Mouse (Mus musculus) heart, embryonic 13.5 days (tissue): Measurements from ENCODE around the gene Sox18. TPM values are rescaled to one million over a fixed set of nuclear protein-coding genes. Genes with fewer than 3 reads are reported as not detected.

ENCODE experiments used
- ATAC-seq: fragments of 200-750 bp; cut with Nextera tagmentation; 2 replicates; pipeline ENCODE4 v1.8.0; 2017; ENCODE audit warnings: moderate TSS enrichment; ENCODE audit not compliant: insufficient number of reproducible peaks, low FRiP score, low TSS enrichment; ENCODE audit errors: extremely low read depth
- H3K27ac ChIP-seq: fragments of 300-500 bp; sonication (generic); replicated peaks from 2 replicates; pipeline ENCODE4 v1.5.1; 2015; ENCODE audit warnings: moderate library complexity, mild to moderate bottlenecking, inconsistent platforms
- H3K27me3 ChIP-seq: fragments of 300-500 bp; sonication (generic); replicated peaks from 2 replicates; pipeline ENCODE4 v1.6.1; 2015; ENCODE audit warnings: mild to moderate bottlenecking, inconsistent platforms
- H3K36me3 ChIP-seq: fragments of 300-500 bp; sonication (generic); 2 replicates; pipeline ENCODE4 v1.6.1; 2015; ENCODE audit warnings: mild to moderate bottlenecking, inconsistent platforms
- H3K4me1 ChIP-seq: fragments of 300-500 bp; sonication (generic); 2 replicates; pipeline ENCODE4 v1.6.1; 2015; ENCODE audit warnings: inconsistent platforms
- H3K4me2 ChIP-seq: fragments of 300-500 bp; sonication (generic); 2 replicates; pipeline ENCODE4 v1.6.1; 2015; ENCODE audit warnings: inconsistent platforms, mild to moderate bottlenecking, moderate library complexity
- H3K4me3 ChIP-seq: fragments of 300-500 bp; sonication (generic); 2 replicates; pipeline ENCODE4 v1.5.1; 2015; ENCODE audit warnings: moderate library complexity, mild to moderate bottlenecking, inconsistent platforms
- H3K9ac ChIP-seq: fragments of 300-500 bp; sonication (generic); 2 replicates; pipeline ENCODE4 v1.6.1; 2015; ENCODE audit warnings: inconsistent platforms, mild to moderate bottlenecking, moderate library complexity
- H3K9me3 ChIP-seq: fragments of 300-500 bp; sonication (generic); 2 replicates; pipeline ENCODE4 v1.6.1; 2016; ENCODE audit warnings: inconsistent platforms
- WGBS: fragments of 180-500 bp; shearing (Covaris S2); methylation state at CpG from one replicate; pipeline ENCODE4 v1.1.7; 2015; ENCODE audit warnings: mixed read lengths; 5-methylcytosine and 5-hydroxymethylcytosine counted together
- polyA plus RNA-seq: library from polyadenylated mRNA; unstranded; fragments of >200 nt; fragmentation: Nextera tagmentation; extraction: Ambion mirVana; gene quantifications from 2 replicates; pipeline ENCODE4 v1.2.1, GENCODE M21; 2015

Gene Sox18
- polyA plus RNA-seq, 1 experiment from 2014 or later, result 34.7 TPM

DNA sequence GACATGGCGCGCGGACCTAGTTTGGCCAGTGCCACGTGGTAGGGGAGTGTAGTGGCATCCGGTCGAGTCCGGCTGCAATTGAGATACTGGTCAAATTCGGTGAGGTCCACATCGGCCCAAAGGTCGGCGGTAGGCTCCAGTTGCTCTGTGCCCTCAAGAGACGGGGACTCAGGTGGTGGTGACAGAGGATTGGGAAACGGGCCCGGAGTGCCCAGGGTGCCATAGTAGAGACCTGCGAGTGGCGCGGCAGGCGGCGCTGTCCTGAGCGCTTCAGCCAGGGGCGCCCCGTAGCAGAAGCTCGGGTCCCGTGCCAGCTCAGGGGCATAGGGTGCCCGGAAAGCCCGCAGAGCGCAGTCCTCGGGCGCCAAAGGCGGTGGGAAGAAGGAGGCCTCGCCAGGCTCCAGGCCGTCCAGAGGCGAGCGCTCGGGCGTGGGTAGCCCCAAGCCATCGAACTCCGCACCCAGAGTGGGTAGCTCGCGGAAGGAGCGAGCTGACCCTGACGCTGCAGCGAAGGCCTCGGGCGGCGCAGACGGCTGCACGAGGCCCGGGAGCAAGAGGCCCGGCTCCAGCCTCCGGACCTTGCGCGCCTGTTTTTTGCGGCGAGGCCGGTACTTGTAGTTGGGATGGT, 1.0 kb downstream of the Sox18 start:
- ATAC-seq, result no peak
- peaks cover 80% of the 10 kb centered on the region for H3K27me3 ChIP-seq
- peak overlapping the region; percentile 79 for H3K4me2 ChIP-seq
- no peaks in the 10 kb centered on the region for H3K9me3 ChIP-seq
- H3K4me1 ChIP-seq, result peaks cover 22% of the 10 kb centered on the region
- H3K4me3 ChIP-seq, result peak overlapping the region; percentile 60
- WGBS, result 3% methylated on average over 56 of the region's 56 CpGs
- H3K36me3 ChIP-seq, result no peaks in the 10 kb centered on the region
- peak overlapping the region; percentile 57 for H3K27ac ChIP-seq
- H3K9ac ChIP-seq, result peak overlapping the region; percentile 80

DNA sequence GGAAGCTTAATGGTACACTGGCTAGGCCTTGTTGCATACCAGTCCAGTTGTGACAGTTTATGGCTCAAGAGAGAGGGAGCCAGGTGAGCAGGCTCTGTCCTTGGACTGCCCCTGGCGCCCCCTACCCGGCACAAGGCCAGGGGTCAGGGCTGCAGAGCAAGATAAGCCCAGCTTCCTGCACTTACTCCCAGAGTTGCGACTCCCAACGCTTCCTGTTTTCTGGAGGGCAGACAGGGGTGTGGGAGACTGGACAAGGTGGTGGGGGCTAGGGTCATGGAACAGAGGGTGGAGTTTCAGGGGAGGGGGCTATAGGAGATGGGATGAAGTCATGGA, 8.2 kb downstream of the Sox18 start:
- no peak overlapping the region for H3K9ac ChIP-seq
- H3K27me3 ChIP-seq, result peaks cover 12% of the 10 kb centered on the region
- peaks cover 22% of the 10 kb centered on the region for H3K4me1 ChIP-seq
- no peaks in the 10 kb centered on the region for H3K9me3 ChIP-seq
- WGBS, result 12% methylated on average over 4 of the region's 4 CpGs
- no peak overlapping the region for H3K4me3 ChIP-seq
- no peak overlapping the region for H3K4me2 ChIP-seq
- peak overlapping the region; percentile 82 for H3K27ac ChIP-seq
- ATAC-seq, result peak; percentile 16; the same call in 1 of the 2 replicates
- no peaks in the 10 kb centered on the region for H3K36me3 ChIP-seq

DNA sequence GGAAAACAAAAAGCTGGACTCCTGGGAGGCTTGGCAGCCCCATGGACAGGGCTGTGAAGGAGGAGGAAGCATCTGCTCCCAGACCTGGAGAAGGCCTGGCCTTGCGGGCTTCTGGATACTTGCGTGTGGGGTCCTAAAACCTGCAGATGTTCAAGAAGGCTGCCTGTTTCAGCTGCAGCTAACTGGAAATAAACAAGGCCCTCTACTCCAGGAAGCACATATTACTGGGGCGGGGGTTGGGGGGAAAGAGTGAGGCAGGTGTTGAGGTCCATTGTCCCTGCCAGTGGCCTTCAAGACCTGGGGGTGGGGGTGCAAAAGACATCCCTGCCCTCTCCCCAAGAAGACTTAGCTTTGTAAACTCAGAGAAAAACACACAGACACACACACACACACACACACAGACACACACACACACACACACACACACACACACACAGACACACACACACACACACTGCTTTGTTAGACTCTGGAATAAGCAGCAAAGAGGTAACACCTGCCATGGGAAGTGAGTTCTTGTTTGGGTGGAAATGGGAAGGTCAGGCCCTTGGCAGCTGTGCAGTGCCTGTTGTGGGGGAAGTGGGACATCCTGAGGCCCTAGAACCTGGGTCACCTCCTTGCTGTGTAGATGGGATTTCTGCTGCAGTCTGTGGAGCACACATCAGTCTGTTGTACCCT, 8.7 kb downstream of the Sox18 start:
- H3K27ac ChIP-seq, result peak overlapping the region; percentile 82
- peaks cover 22% of the 10 kb centered on the region for H3K4me1 ChIP-seq
- no peak for ATAC-seq
- H3K27me3 ChIP-seq, result peaks cover 7% of the 10 kb centered on the region
- no peaks in the 10 kb centered on the region for H3K9me3 ChIP-seq
- 81% methylated on average over 3 of the region's 3 CpGs for WGBS
- no peak overlapping the region for H3K9ac ChIP-seq
- no peaks in the 10 kb centered on the region for H3K36me3 ChIP-seq
- no peak overlapping the region for H3K4me2 ChIP-seq
- no peak overlapping the region for H3K4me3 ChIP-seq

DNA sequence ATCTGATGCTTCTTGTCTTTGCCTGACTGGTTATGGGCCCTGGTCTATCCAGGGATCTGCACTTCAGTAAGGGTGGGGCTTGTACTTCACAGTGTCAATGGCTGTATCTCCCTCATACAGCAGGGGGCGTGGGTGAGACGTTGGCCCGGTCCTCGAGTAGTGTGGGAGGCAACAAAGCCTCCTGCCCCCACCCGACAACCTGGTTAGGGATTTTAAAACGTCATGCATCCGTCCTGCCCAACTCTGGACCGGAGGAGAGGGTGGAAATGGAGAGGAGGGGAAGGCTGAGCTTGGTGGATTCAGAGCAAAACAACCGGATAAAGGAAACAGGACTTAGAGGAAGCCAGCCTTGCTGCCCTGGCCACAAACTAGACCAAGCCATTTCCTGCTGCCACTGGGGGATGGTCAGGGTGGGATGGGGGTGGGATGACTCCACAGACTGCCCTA, 11.8 kb downstream of the Sox18 start:
- Histone ChIP-seq H3K4me1 (peaks cover 31% of the 10 kb centered on the region), H3K27ac (peak overlapping the region; percentile 74), H3K9ac (no peak overlapping the region), H3K4me3 (no peak overlapping the region), H3K27me3 (no peaks in the 10 kb centered on the region), H3K36me3 (peaks cover 26% of the 10 kb centered on the region), H3K9me3 (no peaks in the 10 kb centered on the region), H3K4me2 (peak overlapping the region; percentile 27; the same call in 1 of the 2 replicates)
- WGBS, result 9% methylated on average over 9 of the region's 9 CpGs
- peak; percentile 53; the same call in 1 of the 2 replicates for ATAC-seq

DNA sequence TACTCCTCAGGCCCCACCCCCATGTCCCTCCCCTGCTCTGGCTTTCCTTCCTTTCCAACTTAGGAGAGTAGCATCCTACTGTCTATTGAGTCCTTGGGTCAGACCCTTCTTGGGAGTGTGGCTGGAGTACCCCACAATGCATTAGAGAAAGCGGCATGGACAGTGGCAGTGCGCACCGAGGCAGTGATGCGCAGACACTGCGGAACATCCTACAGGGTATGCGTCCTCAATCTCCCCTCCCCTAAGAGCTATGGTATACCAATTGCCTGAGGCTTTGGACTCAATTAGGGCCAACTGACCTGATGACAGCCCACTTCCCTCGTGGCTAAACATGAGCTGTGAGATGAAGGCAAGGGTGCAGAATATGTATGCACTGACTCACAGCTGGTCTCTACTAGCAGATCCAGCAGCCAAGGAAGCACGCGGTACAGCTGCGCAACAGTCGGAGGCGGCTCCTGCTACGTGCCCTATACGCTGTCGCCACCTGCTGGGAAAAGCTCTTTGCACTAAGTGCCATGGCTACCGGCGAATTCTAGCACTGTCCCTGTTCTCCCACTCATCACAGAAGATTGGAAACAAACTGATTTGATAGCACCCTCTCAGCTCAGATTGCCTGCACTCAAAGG, 12.4 kb downstream of the Sox18 start:
- no peaks in the 10 kb centered on the region for H3K9me3 ChIP-seq
- no peak for ATAC-seq
- peaks cover 32% of the 10 kb centered on the region for H3K36me3 ChIP-seq
- H3K4me2 ChIP-seq, result peak overlapping the region; percentile 27; the same call in 1 of the 2 replicates
- WGBS, result 34% methylated on average over 17 of the region's 17 CpGs
- H3K4me1 ChIP-seq, result peaks cover 32% of the 10 kb centered on the region
- no peak overlapping the region for H3K4me3 ChIP-seq
- no peak overlapping the region; the same call in 1 of the 2 replicates for H3K9ac ChIP-seq
- H3K27me3 ChIP-seq, result no peaks in the 10 kb centered on the region
- H3K27ac ChIP-seq, result peak overlapping the region; percentile 74

DNA sequence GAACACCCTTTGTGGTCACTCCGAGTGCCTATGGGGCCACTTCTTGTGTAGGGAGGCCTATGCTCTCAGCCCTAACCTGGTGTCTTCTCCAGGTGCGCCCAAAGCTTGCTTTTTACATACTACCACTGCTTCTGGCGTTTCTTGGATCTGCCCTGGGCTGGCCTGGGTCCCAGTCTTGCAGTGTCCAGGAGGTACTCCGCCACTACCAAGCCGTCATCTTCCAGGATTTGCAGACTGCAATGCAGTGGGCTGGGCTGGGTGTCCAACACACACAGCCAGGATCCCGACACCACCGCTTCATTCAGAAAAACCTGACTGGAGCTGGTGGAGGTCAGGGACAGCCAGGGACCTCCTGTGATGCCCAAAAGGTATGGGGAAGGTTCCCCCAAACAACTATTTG, 12.9 kb downstream of the Sox18 start:
- H3K27ac ChIP-seq, result no peak overlapping the region; the same call in 1 of the 2 replicates
- H3K4me1 ChIP-seq, result peaks cover 34% of the 10 kb centered on the region
- H3K27me3 ChIP-seq, result no peaks in the 10 kb centered on the region
- peaks cover 37% of the 10 kb centered on the region for H3K36me3 ChIP-seq
- no peak overlapping the region for H3K9ac ChIP-seq
- H3K4me3 ChIP-seq, result no peak overlapping the region
- H3K9me3 ChIP-seq, result no peaks in the 10 kb centered on the region
- no peak for ATAC-seq
- 78% methylated on average over 7 of the region's 7 CpGs for WGBS
- H3K4me2 ChIP-seq, result no peak overlapping the region

DNA sequence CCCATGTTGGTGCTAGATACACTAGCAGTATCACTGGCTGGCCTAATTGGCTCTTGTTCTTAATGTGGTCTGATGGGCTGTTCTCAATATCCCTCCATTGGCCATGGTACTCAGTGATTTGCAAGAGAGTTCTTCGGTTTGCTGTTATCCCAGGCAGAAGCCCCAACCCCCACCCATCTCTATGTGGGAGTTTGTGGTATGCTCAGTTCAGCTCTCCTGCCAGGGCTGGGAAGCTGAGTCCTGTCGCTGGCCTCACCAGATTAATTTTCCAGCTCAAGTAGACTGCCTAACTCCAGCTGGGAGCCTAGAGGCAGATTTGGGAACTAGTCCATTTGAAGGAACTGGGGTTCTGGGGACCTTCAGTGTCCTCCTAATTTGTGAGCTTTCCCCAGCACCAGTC, 14.0 kb downstream of the Sox18 start:
- H3K9me3 ChIP-seq, result no peaks in the 10 kb centered on the region
- WGBS, result 50% methylated on average over 2 of the region's 2 CpGs
- H3K4me1 ChIP-seq, result peaks cover 34% of the 10 kb centered on the region
- peaks cover 48% of the 10 kb centered on the region for H3K36me3 ChIP-seq
- H3K27ac ChIP-seq, result no peak overlapping the region
- no peak for ATAC-seq
- H3K4me2 ChIP-seq, result no peak overlapping the region
- no peak overlapping the region for H3K4me3 ChIP-seq
- no peaks in the 10 kb centered on the region for H3K27me3 ChIP-seq
- H3K9ac ChIP-seq, result no peak overlapping the region

DNA sequence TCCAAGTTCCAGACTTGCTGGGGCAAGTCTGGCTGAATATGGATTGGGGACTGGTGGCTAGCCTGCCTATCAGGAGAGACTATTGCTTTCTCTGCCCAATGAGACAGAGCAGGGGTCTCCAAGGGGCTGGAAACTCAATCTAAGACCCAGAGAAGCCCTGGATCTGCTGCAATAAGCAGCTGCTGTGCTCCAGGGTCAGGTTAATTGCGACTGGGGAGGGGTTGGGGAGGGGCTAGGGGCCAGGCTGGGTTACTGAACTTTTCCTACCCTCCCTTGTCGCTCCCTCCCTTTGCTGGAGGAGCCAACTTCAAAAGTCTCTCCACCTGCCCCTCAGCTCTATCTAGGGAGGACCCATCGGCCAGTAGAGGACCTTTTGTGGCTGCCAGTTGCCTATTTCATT, 14.7 kb downstream of the Sox18 start, which contains the start of gene Gm29797:
Gm29797 (plus strand) TSS at position 301 of the 400 bp plus-strand sequence.
- no peak within 1 kb of the TSS for H3K4me3 ChIP-seq
- peaks cover 55% of the 10 kb centered on the region for H3K36me3 ChIP-seq
- no peaks in the 10 kb centered on the region for H3K9me3 ChIP-seq
- WGBS, result 67% methylated on average over 3 of the region's 3 CpGs
- ATAC-seq, result no peak
- H3K4me1 ChIP-seq, result peaks cover 34% of the 10 kb centered on the region
- no peak within 1 kb of the TSS for H3K9ac ChIP-seq
- no peaks in the 10 kb centered on the region for H3K27me3 ChIP-seq
- no peak within 1 kb of the TSS for H3K4me2 ChIP-seq
- H3K27ac ChIP-seq, result no peak within 1 kb of the TSS

DNA sequence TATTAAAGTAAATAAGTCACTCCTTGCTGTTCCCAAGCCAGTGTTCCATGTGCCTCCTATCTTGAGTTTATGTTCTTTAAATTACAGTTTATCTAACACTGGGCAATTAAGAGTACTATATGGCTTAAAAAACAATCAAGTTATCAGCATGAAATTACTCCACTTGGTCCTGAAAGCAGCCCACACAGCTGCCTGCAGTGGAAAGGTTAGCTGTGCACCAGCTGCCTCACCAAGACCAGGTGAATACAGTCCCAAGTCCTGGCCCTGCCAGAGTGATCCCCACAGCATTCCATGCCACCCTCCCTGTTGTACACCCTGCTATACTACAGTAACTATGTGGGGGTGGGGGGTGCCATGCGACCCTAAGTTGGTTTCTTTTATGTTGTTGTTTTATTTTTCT, 17.9 kb downstream of the Sox18 start:
- 0 out of 2 replicates have a peak overlapping the region, but pooled peaks have one; percentile 50 for H3K9ac ChIP-seq
- H3K4me3 ChIP-seq, result no peak overlapping the region
- no peaks in the 10 kb centered on the region for H3K9me3 ChIP-seq
- H3K27ac ChIP-seq, result no peak overlapping the region
- no peaks in the 10 kb centered on the region for H3K27me3 ChIP-seq
- peaks cover 87% of the 10 kb centered on the region for H3K36me3 ChIP-seq
- WGBS, result 86% methylated on average over 1 of the region's 1 CpGs
- no peak overlapping the region for H3K4me2 ChIP-seq
- peaks cover 21% of the 10 kb centered on the region for H3K4me1 ChIP-seq
- ATAC-seq, result no peak

DNA sequence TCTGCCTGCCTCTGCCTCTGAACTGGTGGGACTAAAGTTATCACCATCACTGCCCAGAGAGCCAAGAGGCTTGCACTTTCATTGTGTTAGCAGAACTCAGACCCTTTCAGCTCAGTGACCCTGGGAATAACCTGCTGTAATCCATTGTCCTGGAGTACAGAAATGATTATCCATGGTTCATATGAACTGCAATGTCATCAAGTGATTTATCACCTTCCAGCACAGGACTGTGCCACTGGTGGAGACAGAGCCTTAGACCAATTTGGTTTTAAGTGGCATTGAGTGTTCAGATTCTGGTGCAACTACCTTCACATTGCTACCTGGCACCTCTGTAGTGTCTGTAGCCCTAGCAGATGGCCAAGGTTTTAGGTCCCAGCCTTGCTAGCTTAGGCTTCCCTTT, 18.4 kb downstream of the Sox18 start:
- Histone ChIP-seq H3K4me2 (no peak overlapping the region), H3K9me3 (no peaks in the 10 kb centered on the region), H3K4me1 (peaks cover 19% of the 10 kb centered on the region), H3K9ac (no peak overlapping the region), H3K27me3 (no peaks in the 10 kb centered on the region), H3K36me3 (peaks cover 92% of the 10 kb centered on the region), H3K27ac (no peak overlapping the region), H3K4me3 (no peak overlapping the region)
- ATAC-seq, result no peak

DNA sequence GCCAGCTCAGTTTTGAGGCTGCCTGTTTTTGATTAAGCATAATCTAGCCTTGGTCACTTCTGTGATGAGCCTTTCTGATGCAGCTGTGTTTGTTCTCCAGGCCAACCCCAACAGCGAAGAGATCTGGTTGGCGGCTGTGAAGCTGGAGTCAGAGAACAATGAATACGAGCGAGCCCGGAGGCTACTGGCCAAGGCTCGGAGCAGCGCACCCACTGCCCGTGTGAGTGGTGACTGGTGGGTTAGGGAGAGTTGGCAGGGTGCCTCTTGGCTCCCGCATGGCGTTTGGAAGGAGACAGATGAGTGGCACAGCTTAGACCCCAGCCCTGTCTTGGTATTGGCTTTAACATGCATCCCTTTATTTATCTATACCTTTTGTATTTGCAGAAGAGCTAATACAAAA, 22.5 kb downstream of the Sox18 start:
- H3K27ac ChIP-seq, result no peak overlapping the region
- H3K9me3 ChIP-seq, result no peaks in the 10 kb centered on the region
- H3K27me3 ChIP-seq, result no peaks in the 10 kb centered on the region
- ATAC-seq, result no peak
- peaks cover 98% of the 10 kb centered on the region for H3K36me3 ChIP-seq
- H3K9ac ChIP-seq, result no peak overlapping the region
- no peak overlapping the region for H3K4me2 ChIP-seq
- peaks cover 8% of the 10 kb centered on the region for H3K4me1 ChIP-seq
- no peak overlapping the region for H3K4me3 ChIP-seq
- WGBS, result 91% methylated on average over 10 of the region's 10 CpGs
